Mouse (Mus musculus): ENCODE data around the gene Slc4a10.

Slc4a10 gene

GRCm38 (mm10) chr2:62278779-62279178 is 232.5 kb downstream of the Slc4a10 start:
- no peak for DNase-seq (ENCODE audit: low read depth, low spot score)

- no peak for DNase-seq (ENCODE audit: low read depth, low spot score)
These were observed 233.5 kb downstream of the Slc4a10 start for GRCm38 (mm10) chr2:62279777-62280176.

- no peak for DNase-seq (ENCODE audit: low read depth, low spot score)
These were observed 238.8 kb downstream of the Slc4a10 start for GRCm38 (mm10) chr2:62285026-62285425.

GRCm38 (mm10) chr2:62285847-62286246 is 239.6 kb downstream of the Slc4a10 start:
- no peak for DNase-seq (ENCODE audit: low read depth, low spot score)

- no peak for DNase-seq (ENCODE audit: low read depth, low spot score)
These were observed 241.3 kb downstream of the Slc4a10 start for GRCm38 (mm10) chr2:62287532-62287931.

- DNase-seq (ENCODE audit: low read depth, low spot score): no peak
These were observed 247.6 kb downstream of the Slc4a10 start for GRCm38 (mm10) chr2:62293846-62294245.

GRCm38 (mm10) chr2:62301716-62302115 is 255.5 kb downstream of the Slc4a10 start:
- no peak for DNase-seq (ENCODE audit: low read depth, low spot score)

- no peak for DNase-seq (ENCODE audit: low read depth, low spot score)
These were observed 260.7 kb downstream of the Slc4a10 start for GRCm38 (mm10) chr2:62306978-62307377.

- no peak for DNase-seq (ENCODE audit: low read depth, low spot score)
These were observed 261.2 kb downstream of the Slc4a10 start for GRCm38 (mm10) chr2:62307477-62307876.

GRCm38 (mm10) chr2:62316930-62317329 is 270.7 kb downstream of the Slc4a10 start:
- no peak for DNase-seq (ENCODE audit: low read depth, low spot score)

GRCm38 (mm10) chr2:62319489-62319888 is 273.2 kb downstream of the Slc4a10 start:
- DNase-seq (ENCODE audit: low read depth, low spot score): no peak

GRCm38 (mm10) chr2:62323078-62323637 is 276.9 kb downstream of the Slc4a10 start:
- no peak for DNase-seq (ENCODE audit: low read depth, low spot score)

- no peak for DNase-seq (ENCODE audit: low read depth, low spot score)
These were observed 279.1 kb downstream of the Slc4a10 start for GRCm38 (mm10) chr2:62325388-62325787.

- no peak for DNase-seq (ENCODE audit: low read depth, low spot score)
These were observed 285.7 kb downstream of the Slc4a10 start for GRCm38 (mm10) chr2:62331913-62332312.

GRCm38 (mm10) chr2:62332465-62332864 is 286.2 kb downstream of the Slc4a10 start:
- DNase-seq (ENCODE audit: low read depth, low spot score): no peak

- DNase-seq (ENCODE audit: low read depth, low spot score): no peak
These were observed 288.4 kb downstream of the Slc4a10 start for GRCm38 (mm10) chr2:62334397-62335243.

- no peak for DNase-seq (ENCODE audit: low read depth, low spot score)
These were observed 290.8 kb downstream of the Slc4a10 start for GRCm38 (mm10) chr2:62337086-62337485.

- no peak for DNase-seq (ENCODE audit: low read depth, low spot score)
These were observed 293.1 kb downstream of the Slc4a10 start for GRCm38 (mm10) chr2:62339222-62339944.

GRCm38 (mm10) chr2:62341061-62341733 is 294.9 kb downstream of the Slc4a10 start:
- no peak for DNase-seq (ENCODE audit: low read depth, low spot score)

GRCm38 (mm10) chr2:62341734-62342128 is 295.5 kb downstream of the Slc4a10 start:
- no peak for DNase-seq (ENCODE audit: low read depth, low spot score)

GRCm38 (mm10) chr2:62344367-62344766 is 298.1 kb downstream of the Slc4a10 start:
- DNase-seq (ENCODE audit: low read depth, low spot score): no peak

- DNase-seq (ENCODE audit: low read depth, low spot score): no peak
These were observed 300.5 kb downstream of the Slc4a10 start for GRCm38 (mm10) chr2:62346771-62347170.

Measured in retina, postnatal 7 days (tissue).